Mouse (Mus musculus) layer of hippocampus, postnatal 36 days (tissue): ENCODE measurements around the gene Col26a1. TPM values are rescaled to one million over a fixed set of nuclear protein-coding genes. Genes with fewer than 3 reads are reported as not detected.

ENCODE experiments used
- DNase-seq, 2 experiments: peaks; one replicate each; pipeline ENCODE4 v3.0.0; 2022
- total RNA-seq, 2 experiments: library from RNA; stranded (reverse); gene quantifications; 2 replicates each; pipeline ENCODE4 v1.2.3; 2021

Col26a1 gene
- total RNA-seq: 1 to 10 TPM; 3.7 to 3.9 TPM

DNA sequence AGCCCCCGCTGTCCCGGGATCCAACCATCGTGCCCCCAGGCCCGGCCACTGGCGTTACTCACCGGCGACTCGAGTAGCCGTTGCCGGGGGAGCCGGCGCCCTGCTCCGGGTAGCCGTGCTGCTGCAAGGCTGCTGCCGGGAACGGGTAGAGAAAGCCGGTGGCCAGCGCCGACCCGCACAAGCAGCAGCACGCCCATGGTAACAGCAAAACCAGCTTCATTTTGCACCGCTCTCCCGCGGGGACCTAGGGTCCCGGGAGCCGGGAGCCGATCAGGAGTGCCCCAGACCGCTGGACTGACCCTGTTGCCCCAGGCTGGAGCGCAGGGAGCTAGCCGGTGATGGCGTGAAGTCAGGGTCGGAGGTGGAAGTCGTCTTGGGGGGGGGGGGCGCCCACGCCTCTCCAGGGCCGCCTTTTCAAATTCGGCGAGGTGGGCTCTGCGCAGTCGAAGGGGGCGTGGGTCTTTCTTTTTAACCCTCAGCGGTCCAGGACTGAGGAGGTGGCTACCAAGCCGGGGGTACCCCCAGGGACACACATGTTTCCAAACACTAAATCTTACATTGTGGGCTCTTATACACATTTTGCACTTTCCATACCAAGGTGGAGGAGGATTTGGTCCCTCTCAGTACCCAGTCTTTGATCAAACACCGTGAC is at the start of gene Col26a1:
Col26a1 (minus strand) TSS at position 422 of the 652 bp plus-strand sequence.
- DNase-seq: no peak

DNA sequence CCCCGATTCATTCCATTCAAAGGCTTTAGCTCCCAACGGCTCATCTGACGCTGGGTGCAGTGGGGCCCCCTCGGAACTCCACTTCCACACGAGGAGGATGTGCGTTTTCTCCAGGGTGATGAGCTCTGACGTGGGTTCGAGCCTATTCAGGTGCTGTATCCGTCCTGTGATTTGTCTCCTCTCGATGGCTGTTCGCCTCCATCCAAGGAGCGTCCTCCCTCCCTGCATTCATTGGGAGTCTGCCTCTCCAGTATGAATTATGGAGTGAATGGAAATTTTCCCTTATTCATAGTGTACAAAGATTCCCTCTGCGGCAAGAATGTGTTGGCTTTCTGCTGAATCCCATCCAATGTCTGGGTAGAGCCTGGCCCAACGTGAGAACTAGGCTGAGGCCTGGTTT is 48.9 kb upstream of the Col26a1 start:
- peak in 1 of 2 experiments; percentile 19 for DNase-seq

DNA sequence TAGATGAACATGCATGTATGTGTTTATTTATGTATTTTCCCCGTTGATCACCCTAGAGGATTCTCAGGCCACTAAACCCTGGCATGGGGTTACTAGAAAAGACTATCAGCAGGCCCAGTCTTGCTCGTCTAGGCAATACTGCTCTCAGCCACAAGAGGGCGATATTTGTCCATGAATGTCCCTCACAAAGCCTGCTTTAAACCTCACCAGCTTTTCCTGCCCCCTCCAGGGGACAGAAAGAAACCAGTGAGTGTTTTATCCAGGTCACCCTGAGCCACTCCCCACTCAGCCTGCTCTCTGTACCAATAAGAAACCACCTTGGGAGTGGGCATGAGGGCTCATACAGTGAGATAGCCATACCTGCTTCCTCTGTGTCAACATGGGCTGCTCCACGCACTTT is 46.1 kb upstream of the Col26a1 start:
- peak; percentile 72 to 82 for DNase-seq

DNA sequence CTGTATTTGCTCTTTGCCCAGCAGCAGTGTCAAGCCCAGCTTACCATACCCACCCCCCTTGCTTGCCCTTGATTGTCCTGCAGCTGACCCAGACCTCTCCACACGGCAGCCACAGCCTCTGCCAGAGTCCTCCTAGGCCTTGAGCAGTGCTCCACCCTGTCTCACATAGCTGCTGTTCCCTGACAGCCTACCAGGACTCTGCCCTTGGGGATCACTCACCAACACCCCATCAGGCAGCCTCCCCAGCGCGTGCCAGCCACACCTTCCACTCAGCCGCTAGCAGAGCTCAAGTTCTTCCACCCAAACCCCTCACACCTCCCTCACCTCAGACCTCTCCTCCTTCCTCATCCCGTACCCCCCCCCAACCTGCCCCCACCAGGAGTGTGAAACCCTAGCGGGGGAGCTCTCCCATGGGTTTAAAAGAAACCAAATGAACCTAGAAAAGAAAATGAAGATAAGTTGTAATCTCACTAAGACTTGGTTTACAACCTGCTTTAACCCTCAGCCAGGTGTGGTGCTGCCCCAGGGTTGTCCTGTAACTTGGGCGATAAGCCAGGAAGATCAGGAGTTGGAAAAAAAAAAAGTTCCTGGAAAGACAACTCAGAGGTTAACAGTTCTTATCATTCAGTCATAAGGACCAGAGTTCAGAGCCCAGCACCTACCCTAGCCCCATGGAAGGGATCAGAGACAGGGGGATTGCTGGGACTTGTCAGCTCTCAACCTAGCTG is 40.9 kb upstream of the Col26a1 start:
- DNase-seq: no peak

DNA sequence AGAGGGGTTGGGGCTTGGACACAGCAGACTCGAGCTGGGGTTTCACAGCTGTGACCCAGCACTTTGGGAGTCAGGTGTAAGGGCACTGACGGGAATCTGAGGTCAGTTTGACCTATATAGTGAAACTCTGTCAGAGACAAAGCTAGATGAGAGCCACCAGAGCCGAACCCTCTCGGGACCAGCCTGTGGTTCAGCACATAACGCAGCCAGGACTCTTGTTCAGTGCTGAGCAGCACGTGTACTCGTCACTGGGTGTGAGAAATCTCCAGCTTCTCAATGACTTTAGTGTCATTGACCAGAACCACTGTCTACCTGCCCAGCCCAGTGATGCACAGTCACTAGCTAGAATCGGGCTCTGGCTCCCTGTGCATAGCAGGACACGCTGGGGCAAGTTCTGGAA is 39.8 kb upstream of the Col26a1 start:
- DNase-seq: no peak

DNA sequence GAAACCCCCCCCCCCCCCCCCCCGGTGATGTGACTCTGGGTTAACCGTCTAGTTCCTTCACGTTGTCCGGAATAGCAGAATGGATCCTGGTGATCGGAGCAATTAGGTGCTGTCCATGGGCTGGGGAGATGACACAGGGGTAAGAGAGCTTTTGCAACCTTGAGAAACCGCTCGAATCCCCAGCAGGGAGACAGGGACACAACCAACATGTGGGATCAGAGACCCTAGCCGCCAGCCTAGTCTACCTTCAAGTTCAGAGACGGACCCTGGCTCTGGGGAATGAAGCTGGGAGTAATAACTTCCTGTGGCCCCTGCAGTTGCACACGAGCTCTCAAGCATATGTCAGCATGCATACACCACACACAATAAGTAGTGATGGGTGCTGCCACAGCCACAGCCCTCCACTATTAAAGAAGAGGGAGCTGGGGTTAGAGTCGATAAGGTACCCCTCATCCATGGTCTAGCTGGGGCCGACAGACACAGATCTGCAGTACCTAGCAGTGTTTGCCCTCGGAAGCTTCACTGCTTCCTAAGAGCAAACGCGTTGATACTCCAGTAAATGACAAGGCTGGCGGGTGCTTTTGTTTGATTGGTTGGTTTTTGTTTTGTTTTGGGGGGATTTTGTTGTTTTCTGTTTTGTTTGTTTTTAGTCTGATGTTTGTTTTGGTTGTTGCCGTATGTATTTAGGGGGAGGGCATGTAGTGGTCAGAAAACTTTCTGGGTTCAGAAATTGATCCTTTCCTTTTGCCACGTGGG is 36.7 kb upstream of the Col26a1 start:
- DNase-seq: no peak

DNA sequence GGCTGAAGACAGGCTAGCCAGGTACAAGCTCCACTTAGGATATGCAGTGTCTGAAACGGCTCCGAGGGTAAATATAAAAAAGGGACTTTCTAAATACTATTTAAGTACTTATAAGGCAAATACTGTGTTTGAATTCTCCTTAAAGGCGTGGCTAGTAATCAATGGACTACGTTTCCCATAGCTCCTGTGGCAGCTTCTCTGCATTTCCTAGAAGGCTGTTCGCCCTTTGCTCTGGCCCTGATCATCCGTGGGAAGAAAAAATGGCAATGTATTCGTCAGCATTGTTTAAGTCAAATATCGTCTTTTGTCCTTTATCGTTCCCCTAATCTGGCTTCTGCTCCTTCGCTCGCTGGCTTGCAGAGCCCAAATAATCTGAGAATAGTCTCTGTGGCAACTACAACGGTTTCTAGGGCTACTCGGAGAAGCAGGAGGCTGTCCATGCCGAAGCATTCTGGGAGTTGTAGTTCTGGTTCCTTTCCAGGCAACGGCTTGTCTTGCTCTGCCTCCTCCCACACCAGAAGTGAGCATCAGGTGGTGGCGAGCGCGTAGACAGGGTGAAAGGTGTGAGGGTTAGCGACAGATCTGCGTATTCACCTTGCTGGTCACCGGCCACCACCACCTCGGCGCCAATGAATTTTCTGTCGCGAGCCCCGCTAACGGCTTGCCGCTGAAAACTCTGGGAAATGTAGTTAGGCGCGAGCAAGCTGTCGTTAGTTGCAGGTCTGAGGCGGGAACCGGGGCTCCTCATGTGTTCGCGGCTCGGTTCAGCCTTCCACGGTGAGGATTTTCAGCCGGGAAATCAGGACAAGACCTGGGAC is 35.9 kb upstream of the Col26a1 start:
- DNase-seq: peak; percentile 85 to 87

DNA sequence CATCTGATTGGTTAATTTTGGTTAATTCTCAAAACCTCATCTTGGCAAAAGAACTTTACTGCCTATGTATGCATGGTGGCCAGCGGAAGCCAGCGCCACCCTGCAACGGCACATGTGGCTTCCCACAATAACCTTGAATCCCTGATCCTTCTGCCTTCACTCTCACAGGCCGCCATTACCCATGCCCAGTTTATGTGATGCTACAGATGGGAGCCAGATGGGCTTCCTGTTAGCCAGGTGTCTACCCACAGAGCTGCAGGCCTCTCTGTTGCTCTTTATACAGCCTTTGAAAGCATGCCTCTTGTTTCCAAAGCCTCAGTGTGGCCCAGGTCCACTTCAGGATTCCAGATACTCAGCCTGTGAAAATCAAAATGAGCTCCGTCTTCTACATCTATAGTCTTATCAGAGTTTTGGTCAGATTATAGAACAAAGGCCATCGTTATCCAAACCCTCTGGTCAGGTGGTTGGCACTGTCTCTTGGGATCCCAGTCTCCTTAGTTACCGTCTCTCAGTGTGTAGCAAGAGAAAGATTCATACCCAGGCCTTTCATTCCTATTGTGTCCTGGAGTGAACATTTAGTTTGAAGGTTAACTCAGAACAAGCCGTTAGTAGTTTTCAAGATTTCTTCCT is 34.7 kb upstream of the Col26a1 start:
- no peak for DNase-seq

DNA sequence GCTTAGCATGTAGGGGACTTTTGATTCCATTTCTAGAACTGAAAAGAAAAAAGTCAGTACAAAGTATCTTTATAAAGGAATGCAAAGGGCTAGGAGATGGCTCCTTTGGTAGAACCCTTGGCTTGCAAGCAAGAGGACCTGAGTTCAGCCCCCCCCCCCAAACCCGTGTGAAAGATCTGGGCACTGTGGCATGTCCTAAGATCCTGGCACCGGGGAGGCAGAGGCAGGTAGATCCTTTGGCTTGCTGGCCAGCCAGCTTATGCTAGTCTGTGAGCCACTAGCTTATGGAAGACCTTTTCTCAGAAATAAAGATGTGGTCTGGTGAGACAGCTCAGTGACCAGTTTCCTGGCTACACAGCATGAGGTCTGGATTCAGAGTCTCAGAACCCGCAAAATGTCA is 31.2 kb upstream of the Col26a1 start:
- no peak for DNase-seq

DNA sequence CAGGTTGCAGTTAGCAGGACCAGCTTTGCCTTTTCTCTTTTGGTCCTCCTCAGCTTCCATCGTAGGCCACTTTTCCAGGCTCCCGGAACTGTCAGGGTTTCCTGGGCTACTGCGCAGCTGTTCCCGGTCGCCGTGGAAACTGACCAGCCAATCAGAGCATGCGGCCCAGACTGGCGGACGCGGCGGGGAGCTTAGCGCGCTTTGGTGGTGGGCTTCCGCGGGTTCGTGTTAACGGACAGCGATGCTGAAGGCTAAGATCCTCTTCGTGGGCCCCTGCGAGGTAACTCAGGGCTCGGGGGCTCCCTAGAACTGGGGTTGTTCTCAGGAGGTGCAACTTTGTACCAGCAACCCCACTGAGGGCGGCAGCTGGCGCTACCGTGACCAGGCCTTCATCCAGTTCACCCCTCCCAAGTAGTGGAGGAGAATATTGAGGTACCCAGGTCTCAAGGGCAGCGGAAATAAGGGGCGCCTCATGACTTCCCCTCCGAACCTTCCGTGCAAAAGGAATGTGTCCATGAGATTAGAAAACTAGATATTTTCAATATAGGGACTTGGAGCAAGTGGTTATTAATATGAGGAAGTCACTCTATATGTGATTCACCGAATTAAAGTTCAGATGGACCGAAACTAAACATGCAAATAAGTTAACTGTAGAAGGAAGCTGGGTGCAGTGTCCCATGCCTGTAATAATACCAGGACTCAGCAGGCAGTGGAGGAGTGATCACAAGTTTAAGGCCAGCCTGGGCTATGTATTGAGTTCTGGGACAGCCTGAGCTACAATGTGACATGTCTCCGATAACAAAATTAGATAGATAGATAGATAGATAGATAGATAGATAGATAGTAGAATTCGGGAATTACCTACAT is 25.2 kb upstream of the Col26a1 start, which contains the start of gene Ift22:
Ift22 (plus strand) TSS at position 160 of the 867 bp plus-strand sequence.
- peak; percentile 91 to 92 for DNase-seq

DNA sequence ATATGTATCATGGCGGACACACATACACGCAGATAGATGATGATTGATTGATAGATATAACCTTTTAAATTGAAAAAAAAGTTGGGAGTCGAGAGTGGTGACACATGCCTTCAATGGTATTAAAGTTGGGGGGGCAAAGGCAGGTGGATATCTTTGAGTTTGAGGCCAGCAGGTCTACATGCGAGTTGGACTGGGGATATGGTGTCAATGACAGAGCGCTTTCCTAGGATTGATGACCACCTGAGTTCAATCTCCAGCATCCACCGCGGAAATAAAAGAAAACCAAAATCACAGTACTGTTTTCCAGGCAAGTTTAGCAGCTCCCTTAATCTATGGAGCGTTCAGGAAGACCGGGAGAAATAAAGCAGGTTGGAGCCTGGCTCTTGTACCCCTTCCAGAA is 24.6 kb upstream of the Col26a1 start:
- DNase-seq: no peak

DNA sequence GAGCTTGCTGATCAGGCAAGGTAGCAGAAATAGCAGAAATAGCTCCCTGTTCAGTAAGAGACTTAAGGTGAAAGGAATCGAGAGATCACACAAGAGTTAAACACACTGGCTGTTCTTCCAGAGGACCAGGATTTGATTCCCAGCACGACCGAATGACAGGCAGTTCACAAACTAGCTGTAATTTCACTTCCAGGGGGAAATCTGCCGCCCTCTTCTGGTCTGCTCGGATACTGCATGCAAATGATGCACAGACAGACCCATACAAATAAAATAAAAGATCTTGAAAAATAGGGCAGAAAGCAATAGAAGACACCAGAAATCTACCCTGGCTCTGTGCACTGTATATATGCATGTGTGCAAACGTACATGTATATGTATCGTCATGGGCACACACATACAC is 22.6 kb upstream of the Col26a1 start:
- DNase-seq: no peak

DNA sequence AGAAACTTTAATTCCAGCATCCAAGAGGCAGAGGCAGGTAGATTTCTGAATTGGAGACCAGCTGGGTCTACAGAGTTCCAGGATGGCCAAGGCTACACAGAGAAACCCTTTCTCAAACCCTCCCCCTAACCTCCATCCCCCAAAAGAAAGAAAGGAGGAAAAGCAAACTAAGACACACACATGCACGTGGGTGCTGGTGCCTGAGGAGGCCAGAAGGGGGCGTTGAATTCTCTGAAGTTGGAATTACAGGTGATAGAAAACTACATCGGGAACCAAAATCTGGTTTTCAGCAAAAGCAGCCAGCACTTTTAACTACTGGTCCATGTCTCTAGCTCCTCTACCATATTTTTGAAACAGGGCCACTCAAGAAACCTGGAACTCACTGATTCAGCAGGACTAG is 21.6 kb upstream of the Col26a1 start:
- DNase-seq: no peak

DNA sequence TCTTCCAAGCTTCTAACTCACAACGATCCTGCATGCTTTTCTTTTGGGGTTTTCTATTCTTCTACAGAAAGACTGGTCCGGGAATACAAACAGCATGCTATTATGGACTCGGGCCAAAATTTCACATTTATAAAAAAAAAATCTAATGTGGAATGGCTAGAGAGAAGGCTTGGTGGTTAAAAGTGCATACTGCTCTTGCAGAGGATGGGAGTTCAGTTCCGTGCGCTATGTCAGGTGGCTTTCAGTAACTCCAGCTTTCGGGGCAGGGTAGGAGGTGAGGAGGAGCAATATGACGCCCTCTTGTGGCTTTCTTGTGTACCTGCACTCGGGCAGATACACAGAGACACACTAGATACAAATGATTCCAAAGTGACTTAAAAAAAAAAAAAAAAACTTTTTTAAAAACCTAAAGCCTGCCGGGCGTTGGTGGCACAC is 12.5 kb upstream of the Col26a1 start:
- DNase-seq: no peak

DNA sequence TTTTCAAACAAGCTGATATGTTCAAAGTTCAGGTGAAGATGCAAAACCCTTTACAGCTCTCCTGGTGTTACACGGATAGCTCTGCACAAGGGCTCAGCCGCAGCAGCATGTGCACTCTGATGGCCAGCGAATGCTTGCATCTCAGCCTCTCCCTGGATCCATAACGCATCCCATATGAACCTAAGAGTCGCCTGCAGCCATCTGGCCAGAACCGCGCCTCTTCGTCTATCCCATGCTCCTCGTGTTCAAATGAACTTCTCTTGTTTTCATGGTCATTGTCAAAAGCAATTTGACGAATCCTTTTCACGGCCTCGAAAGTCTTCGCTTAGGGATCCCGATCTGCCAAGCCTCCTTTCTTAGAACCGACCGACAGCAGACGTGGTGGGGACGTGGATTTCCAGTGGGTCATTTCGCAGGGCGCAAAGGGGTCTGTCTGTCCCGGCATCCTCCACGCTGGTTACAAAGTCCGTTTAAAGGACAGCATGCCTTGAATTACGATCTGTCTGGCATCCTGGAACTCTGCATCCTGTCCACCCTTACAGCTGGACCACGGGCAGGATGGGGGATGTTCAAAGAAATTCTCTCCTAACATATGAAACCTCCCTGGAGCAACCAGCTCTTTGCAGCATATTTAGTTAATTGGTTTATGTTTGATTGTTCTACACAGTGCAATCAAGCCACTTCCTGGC is 12.0 kb upstream of the Col26a1 start:
- no peak for DNase-seq

DNA sequence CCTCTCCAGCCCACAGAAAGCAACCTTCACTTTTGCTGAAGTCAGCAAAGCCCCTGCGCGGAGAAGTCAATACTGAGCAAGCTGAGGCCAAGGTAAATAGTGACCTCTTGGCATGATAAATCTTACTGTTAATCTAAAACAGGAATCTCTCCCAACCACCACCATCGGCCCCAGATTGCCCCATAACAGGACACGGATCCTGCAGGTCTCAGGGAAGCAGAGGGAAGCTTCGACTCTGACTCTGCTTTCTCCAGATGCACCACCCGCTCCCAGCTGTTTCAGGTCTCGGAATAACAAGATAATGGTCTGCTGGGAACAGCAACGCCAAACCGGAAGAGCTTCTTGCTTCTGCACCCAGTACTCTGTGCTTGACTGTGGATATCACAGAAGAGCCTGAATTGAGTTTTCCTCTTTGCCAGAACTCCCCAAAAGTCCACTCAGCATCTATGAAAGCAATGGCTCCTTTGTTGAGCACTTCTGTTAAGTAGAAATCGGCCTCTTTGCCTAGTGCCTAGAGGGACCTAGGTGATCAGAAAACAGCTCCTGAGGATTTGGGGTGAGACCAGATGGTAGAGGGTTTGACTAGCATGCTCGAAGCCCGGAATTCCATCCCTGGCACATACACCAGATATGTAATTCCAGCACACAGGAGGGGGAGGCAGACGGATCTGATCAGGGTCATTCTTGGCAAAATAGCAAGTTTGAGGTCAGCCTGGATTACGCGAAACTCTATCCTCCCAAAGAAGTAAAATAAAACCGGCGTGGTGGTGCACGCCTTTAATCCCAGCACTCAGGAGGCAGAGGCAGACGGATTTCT is 5.7 kb upstream of the Col26a1 start:
- DNase-seq: no peak

DNA sequence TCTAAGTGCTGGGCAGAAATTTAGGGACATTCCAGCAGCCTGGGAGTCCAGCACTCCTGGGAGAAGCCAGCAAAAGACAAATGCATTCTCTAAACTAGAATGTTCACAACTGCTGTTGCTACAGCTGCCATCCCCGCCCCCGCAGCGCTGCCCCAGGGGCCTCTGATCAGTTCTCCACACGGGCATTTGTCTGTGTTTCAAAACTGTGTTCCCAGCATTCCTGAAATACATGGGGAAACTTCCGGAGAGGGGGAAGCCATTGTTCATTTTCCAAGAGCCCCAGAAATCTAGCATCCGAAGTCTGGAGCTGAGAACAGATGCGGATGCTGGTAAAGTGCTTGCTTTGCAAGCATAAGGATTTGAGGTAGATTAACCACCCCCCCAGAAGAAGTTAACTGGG is 3.9 kb upstream of the Col26a1 start:
- DNase-seq: no peak

DNA sequence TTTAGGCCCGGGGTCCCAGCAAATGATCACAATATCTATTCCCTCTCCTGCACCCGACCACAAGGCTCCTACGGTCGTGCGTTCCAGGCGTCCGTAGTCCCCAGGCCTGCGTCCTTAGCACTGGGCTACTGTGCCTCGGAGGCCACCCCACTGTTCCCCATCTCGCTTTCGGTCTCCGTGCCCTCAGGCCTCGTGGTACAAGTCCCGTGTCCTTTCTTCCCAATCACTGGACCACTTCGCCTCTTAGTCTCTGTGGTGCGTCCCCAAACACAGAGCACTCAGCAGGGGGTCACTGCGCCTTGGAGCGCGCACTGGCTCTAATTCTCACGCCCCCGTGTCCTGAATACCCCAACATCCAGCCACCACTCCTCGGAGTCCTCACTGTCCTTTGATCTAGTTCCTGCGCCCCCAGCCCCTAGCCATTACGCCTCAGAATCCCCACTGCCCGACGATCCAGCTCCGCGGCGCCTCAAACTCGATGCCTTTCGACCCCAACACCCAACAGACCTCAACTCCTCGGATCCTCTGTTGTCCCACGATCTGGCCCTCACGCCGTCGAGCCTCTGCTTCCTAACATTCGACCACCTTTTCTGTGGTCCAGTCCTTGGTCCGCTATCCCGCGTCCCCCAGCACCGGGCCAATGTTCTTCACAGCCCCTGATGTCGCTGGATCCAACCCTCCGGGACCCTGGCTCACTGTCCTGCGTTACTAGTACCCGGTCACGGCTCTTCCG is 788 bp downstream of the Col26a1 start:
- DNase-seq: no peak
